Mouse (Mus musculus): ENCODE results near the gene Pon1.

DNA sequence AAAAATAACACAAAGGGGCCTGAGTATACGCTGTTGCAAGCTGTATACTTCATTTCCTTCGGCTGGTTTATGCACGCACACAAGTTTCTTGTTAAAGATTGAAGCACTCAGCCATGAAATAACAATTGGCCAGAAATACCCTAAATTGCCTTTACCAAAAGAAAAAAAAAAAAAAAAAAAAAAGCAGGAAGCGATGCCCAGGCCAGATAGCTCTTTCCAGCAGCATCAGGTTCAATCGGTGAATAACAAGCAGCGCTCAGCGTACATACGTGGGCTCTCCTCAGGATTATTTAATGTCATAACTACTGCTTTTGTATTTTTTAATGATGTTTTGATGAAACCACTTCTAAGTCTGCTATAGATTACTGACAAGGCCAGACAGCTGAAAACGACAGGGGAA is 28.9 kb downstream of the Pon1 start:
- TF ChIP-seq POLR2A (IDR thresholded peaks at IDR 0.05; ENCODE audit: insufficient read depth, low read depth, low read length), result no peak
- TF ChIP-seq EP300 (IDR thresholded peaks at IDR 0.05; ENCODE audit: insufficient read depth, low read depth, low read length), result no peak
- TF ChIP-seq CTCF (IDR thresholded peaks at IDR 0.05), result no peak

Data from heart, adult 2 months (tissue).